Mouse (Mus musculus) liver, adult 10 weeks (tissue): Measurements from ENCODE around the gene Hps6. TPM values are rescaled to one million over a fixed set of nuclear protein-coding genes. Genes with fewer than 3 reads are reported as not detected.

Source experiments
- polyA plus RNA-seq: library from polyadenylated mRNA; stranded (reverse); fragments of 350-450 nt; fragmentation: Illumina TruSeq; extraction: RNeasy Lipid Tissue Mini Kit (QIAGEN cat#74804); gene quantifications from one replicate; pipeline ENCODE4 v1.2.3, GENCODE M21; 2014; ENCODE audit warnings: low read depth, low replicate concordance

Hps6 gene
- not detected for polyA plus RNA-seq

GRCm38 (mm10) chr19:46003371-46004226 is at the start of gene Hps6:
Hps6 (plus strand) TSS chr19:46003508.

GRCm38 (mm10) chr19:45997785-45998693 is 5.3 kb upstream of the Hps6 start, which contains the start of gene Armh3:
Armh3 (minus strand) TSS chr19:45998488.

GRCm38 (mm10) chr19:46044271-46044992 is 41.1 kb downstream of the Hps6 start, which contains the start of gene Pprc1:
Pprc1 (plus strand) TSS chr19:46044886.

GRCm38 (mm10) chr19:46044993-46045695 is 41.8 kb downstream of the Hps6 start, which contains the start of gene Ldb1:
Ldb1 (minus strand) TSS chr19:46045214.

Other genes starting within 250 kb of the Hps6 start
- 59.3 TPM for gene Mgea5, start 219.7 kb upstream of the Hps6 start, polyA plus RNA-seq
- not detected for gene Kcnip2, start 187.4 kb upstream of the Hps6 start, polyA plus RNA-seq
- gene Armh3, start 5.0 kb upstream of the Hps6 start, polyA plus RNA-seq, result 7.2 TPM
- 5.0 TPM for gene Pprc1, start 41.4 kb downstream of the Hps6 start, polyA plus RNA-seq
- 7.0 TPM for gene Ldb1, start 41.7 kb downstream of the Hps6 start, polyA plus RNA-seq
- gene Nolc1, start 72.4 kb downstream of the Hps6 start, polyA plus RNA-seq, result 5.4 TPM
- gene Elovl3, start 128.4 kb downstream of the Hps6 start, polyA plus RNA-seq, result 19.7 TPM
- gene Pitx3, start 144.8 kb downstream of the Hps6 start, polyA plus RNA-seq, result not detected
- 7.9 TPM for gene Gbf1, start 149.0 kb downstream of the Hps6 start, polyA plus RNA-seq